Mouse (Mus musculus): ENCODE data around the gene Hoxb13. TPM values are rescaled to one million over a fixed set of nuclear protein-coding genes. Genes with fewer than 3 reads are reported as not detected.

Hoxb13 gene
- total RNA-seq (2021): not detected

DNA sequence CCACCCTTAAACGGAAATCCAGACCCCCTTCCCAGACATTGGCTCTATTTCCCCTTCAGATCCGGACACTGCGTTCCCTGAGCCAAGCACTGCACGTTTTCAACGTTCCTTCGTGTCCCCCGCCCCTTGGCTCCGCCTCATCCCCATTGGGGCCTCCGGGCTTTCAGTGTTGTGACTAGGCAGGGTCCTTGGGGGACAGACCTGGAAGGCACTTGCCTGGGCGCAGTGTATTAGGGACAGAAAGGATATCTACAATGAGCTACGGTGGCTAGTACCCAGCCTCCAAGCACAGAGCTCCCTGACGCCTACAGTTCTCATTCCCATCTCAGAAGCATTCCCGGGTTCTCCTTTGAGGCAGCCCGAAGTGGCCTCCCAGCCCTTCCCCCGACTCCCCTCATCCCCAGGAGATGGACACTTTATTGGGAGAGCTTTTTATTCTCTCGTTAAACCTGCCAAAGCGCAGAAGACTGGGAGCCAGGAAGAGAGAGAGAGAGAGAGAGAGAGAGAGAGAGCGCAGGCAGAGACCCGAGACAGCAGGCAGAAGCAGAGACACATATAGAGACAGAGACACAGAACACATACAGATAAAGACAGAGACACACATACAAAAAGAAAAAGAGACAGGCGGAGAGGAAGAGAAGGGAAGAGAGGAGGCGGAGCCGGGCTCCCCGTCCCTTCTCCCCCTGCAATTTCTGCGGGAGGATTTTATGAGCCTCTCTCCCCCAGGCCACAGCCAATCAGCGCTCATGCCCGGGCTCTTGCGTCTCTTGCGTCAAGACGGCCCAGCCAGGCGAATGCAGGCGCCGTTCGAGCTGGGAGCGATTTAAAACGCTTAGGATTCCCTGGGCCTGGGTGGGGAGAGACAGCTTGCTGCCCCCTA lies at the start of gene Hoxb13:
Hoxb13 (plus strand) TSS at position 796 of the 880 bp plus-strand sequence.
- DNase-seq (ENCODE audit: low spot score in 2 of 2): no peak
- intact Hi-C loops (cut with DNase I): loop anchor here (5.0 to 10.0 kb wide), 3 partner anchors 279 to 1041 kb away; partner anchors contain the start of gene B4galnt2

DNA sequence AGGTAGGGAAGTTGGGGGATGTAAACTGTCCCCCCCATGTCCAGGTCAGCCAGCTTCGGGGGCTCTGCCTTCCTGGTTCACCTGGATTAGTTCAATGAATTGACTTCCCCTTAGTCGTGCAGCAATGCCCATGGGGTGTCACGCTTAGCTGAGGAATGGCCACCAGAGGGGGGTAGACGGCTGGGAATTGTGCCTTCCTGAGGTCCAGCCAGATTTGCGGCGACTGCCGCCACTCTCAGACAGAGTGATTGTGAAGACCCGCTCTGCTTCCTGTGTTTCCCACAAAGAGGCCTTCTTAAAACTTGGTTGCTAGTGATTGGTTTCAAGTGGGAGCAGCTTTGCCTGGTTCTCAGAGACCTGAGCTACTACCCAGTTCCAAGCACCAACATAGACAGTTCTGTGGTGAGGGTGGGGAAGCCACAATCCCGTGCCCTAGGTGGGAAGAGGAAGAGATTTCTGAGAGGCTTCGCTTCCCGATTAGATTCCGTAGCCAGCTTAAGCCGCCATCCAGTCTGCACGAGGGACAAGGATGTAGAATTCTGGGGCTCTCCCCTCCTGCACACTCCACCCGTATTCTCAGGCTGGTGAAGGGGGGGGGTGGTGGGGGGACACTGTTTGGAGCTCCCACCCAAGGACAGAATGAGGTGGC lies 48.4 kb upstream of the Hoxb13 start:
- peak; percentile 49 to 62 for DNase-seq (ENCODE audit: low spot score in 2 of 2)
- intact Hi-C loops (cut with DNase I): loop anchor here (1.0 kb wide), 1 partner anchor 95 kb away; no protein-coding TSS in a partner anchor

DNA sequence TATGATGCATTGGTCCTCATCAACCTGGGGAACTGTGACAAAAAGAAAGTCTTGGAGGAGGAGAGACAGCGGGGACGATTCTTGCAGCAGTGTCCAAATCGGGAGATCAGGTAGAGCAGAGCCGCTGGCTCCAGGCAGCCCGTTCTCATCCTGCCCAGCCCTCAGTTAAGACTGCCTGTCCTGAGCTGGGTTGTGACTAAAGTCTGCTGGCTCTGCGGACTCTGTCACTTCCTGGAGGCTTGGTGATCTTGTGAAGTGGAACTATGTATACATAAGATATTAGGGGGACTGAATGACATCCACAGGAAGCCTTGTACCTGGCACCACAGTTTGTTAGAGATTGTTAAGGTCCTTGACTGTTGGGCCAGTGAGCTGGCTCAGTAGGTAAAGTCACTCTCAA lies 46.6 kb upstream of the Hoxb13 start:
- no peak for DNase-seq (ENCODE audit: low spot score in 2 of 2)
- intact Hi-C loops (cut with DNase I): no loop called here

DNA sequence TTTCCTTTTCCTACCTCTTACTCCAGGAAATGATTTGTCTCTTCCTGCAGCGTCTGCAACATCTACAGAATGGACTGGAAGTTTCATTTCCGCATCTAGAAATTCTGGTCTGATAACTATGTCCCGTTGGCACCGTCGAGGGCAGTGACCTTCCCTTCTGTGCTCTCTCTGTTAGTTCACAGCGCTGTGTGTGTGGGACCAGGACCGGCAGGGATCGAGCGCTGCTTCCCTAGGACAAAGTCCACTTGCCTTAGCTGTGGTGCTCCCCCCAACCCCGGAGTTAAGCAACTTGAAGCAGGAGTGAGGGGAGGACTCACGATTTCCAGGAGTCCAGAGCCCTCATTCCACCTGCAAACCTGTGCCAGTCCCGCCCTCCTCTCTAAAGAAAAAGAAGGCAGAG lies 29.3 kb upstream of the Hoxb13 start:
- intact Hi-C loops (cut with DNase I): no loop called here
- DNase-seq (ENCODE audit: low spot score in 2 of 2): no peak

DNA sequence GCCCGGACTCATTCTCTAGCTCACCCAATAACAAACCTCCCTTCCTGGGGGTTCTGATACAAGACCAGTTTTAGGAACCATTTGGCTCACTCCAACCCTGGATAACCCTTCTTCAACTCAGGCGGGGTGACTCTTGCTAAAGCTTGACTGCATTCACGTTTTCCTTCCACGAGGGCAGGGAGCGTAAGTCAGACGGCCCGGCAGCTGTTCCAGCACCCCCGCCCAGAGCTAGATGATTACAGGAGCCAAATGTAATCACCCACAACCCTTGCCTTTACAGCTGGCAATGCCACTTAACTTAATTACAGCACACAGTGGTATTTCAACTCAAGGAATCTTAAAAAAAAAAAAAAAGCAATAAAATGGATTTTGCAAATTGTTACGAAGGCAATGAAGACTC lies 26.0 kb upstream of the Hoxb13 start:
- intact Hi-C loops (cut with DNase I): no loop called here
- DNase-seq (ENCODE audit: low spot score in 2 of 2): no peak

DNA sequence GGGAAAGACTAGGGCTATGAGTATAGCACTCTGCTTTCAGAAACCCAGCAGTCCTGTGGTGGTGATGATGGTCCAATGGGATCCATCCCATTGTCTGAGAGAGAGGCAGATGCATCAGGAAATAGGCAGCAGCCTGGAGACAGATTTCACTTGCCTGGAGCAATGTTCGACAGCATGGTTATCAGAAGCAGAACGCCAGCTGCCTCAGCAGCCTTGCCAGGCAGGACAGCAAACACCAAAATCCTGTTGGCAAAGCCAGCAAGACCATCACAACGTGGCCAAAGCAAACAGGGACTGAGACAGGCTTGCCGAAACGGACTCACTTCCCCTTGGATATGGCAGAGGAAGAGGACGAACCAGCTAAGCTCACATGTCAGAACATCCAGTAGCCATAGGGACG lies 25.1 kb upstream of the Hoxb13 start:
- intact Hi-C loops (cut with DNase I): no loop called here
- DNase-seq (ENCODE audit: low spot score in 2 of 2): no peak

DNA sequence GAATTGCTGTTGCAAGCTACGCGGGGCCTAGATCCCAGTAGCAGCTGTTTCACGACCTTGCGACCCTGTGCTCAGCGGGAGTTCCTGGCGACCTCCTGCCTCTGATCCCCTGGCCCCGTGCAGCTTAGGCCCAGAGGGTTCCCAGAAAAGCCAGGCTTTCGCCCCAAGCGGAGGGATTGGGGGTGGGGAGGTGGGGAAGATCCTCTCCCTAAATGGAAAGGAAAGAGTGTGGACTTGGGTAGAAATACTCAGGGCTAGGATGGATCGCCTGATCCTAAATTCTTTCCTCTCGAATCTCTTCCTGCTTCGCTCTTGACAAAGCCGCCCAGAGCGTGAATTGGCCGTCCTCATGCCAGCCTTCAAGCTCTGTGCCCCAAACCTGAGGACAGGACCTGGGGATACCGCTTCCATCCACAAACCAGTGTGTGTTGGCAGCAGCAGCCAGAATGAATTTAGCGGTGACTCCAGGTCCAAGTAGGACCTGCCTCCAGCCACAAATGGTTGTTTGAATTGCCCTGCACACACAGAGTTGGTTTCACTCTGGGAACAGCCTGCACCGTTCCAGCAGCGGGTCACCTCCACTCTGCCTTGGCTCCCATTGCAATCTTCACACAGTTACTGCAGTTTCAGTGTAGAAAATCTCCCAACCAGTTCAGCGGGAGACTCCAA lies 23.3 kb upstream of the Hoxb13 start:
- intact Hi-C loops (cut with DNase I): loop anchor here (10.0 kb wide), 1 partner anchor 154 kb away; the partner anchor contains the start of gene Hoxb3
- no peak for DNase-seq (ENCODE audit: low spot score in 2 of 2)

DNA sequence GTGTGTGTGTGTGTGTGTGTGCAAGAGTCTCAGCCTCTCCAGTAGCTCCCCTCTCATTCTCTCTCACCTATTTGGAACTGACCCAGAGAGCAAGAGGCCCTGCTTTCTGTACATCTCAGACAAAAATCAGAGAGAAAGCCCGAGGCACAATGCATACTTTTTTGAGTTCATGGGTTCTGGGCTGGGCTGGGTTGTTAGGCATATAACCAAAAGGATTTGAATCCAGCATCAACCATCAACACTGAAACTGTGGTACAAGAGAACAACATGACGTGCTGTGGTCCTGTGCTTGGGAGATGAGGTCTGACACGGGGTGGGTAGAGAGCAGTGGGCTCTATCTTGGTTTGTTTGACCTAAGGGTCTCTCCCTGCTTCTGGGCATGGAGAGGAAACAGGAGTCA lies 22.5 kb upstream of the Hoxb13 start:
- DNase-seq (ENCODE audit: low spot score in 2 of 2): no peak
- intact Hi-C loops (cut with DNase I): loop anchor here (10.0 kb wide), 1 partner anchor 153 kb away; the partner anchor contains the start of gene Hoxb3

DNA sequence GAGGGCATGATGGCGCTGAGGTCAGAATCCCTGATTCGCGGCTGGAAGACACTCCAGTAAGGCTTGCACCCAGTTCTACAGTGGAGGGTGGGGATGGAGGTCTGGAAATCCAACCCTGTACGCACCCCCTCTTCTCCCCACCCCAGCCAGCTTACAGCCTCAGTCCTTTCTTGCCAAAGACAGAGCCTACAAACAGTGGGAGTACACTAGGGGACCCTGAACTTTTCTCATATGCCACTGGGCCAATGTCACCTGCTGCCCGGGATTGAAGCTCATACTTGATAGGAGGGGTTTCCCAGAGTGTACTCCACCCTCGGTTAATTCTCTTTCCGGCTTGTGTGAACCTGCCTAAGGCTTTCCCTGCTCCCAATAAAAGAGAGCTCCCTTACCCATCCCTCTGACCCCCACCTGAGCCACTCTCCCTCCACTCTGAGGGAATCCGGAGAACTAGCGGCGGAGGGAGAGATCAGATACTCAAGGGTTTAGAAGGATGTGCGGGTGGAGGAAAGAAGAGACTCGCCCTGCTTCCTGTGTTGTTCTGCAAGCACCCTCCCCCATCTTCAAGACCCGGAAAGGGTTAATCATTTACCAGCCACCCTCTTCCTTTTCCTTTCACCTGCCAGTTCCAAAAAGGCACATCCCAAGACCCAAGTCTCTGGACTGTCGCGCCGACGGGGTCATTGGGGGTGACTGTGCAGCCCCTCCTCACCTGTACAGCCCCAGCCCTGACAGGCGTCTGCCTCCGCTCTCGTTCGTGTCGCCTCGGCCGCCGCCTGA lies 21.4 kb upstream of the Hoxb13 start:
- intact Hi-C loops (cut with DNase I): loop anchor here (10.0 kb wide), 1 partner anchor 152 kb away; the partner anchor contains the start of gene Hoxb3
- no peak for DNase-seq (ENCODE audit: low spot score in 2 of 2)

DNA sequence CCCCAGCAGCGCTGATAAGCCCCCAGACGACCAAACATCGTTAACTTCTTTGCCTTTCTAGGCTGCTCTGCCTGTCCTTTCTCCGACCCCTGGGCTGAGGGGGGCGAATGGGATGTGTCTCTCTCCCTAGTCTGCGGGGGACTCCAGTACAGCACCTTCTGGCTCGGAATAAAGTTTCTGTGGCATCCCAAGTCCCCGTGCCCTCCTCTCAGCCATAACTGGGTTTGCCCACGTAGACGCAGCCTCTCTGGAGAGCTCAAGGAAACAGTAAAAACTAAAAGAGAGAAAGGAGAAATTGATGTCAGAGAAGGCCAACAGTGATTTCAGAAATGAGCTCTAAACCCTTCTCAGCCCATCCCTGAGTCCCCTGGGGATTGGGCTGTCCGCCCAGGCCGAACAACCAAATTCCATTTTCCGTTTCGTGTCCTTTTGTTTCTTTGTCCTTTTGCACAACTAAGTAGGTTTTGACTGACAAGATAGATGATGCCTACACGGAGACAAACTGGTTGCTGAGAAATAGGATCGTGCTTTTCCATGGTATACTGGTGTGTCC lies 20.8 kb upstream of the Hoxb13 start:
- no peak for DNase-seq (ENCODE audit: low spot score in 2 of 2)
- intact Hi-C loops (cut with DNase I): loop anchor here (10.0 kb wide), 1 partner anchor 151 kb away; the partner anchor contains the start of gene Hoxb3

DNA sequence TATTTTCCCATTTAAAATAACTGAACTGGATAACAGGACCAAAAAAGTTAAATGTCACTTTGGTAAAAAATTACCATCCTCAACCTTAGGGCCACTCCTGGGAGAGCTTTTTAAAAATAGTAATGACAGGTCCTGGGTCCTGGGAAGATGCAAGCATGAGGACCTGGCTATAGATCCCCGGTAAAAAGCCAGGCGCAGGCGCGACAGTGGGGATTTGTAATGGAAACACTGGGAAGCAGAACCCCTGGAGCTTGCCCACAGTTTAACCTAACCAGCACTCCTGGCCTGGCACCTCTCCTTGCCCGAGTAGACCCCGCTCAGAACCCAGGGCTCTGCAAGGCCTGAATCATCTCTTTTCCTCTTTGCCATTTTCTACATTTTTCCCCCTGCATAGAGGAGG lies 19.2 kb upstream of the Hoxb13 start:
- intact Hi-C loops (cut with DNase I): loop anchor here (5.0 to 10.0 kb wide), 4 partner anchors 82 to 168 kb away; partner anchors contain the start of genes Hoxb3 and Igf2bp1
- DNase-seq (ENCODE audit: low spot score in 2 of 2): no peak

DNA sequence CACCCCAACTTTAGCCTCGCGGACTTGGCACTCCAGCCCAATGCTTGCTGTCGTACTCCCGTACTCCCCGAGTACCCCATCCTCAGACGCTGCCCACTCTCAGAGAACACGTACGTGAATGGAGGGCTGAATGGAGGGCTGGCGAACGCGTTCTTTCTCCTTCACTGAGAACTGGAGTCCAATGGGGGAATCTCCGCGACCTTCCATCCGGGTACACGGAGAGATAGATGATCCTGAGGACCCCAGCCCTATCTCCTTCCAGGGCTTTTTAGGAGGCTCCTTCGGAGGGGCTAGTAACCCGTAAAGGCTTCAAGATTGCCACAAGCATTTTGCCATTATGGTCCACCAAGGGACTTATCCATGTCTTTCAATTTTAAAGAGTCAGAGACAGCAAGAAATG lies 18.6 kb upstream of the Hoxb13 start:
- no peak for DNase-seq (ENCODE audit: low spot score in 2 of 2)
- intact Hi-C loops (cut with DNase I): loop anchor here (5.0 to 10.0 kb wide), 4 partner anchors 82 to 168 kb away; partner anchors contain the start of genes Hoxb3 and Igf2bp1

DNA sequence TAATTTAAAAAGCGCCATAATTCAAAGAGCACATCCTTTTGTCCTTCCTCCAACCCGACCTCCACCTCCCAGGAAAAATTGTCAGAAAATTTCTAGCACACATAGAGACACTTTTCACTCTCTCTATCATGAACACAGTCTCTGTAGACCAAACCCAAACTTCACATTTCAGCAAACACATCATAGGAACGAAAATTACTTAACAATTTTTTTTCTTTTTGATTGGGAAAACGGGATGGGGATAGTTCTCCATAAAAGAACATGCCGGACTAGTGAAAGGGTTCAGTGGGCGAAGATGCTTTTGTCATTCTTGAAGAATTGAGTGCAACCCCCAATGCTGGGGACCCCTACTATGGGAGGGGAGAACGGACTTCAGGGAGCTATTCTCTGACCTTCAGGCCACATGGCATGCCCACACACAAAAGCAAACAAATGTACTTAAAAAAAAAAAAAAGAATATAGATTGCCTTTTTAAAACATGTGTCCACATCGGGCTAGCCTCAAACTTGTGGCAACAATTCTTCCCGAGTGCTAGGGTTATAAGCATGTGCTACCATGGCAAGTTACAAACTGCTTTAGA lies 18.1 kb upstream of the Hoxb13 start:
- intact Hi-C loops (cut with DNase I): loop anchor here (5.0 to 10.0 kb wide), 4 partner anchors 81 to 169 kb away; partner anchors contain the start of genes Hoxb3 and Igf2bp1
- DNase-seq (ENCODE audit: low spot score in 2 of 2): no peak

DNA sequence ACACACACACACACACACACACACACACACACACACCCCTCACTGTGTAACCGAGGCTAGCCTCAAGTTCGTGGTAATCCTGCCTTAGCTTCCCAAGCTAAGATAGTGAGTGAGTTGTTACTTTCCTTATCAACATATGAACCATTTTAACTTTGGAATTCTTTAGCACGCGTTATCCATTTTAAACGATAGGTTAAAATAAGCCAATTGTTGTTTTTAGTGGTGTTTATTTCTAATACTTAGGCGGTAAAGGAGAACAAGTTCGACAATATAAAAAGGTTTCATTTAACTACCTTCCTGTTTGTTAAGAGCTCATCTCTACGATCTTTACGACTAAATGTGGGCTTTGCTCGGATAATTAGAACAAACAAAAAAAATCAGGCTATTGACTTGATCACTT lies 17.3 kb upstream of the Hoxb13 start:
- intact Hi-C loops (cut with DNase I): loop anchor here (5.0 to 10.0 kb wide), 4 partner anchors 80 to 170 kb away; partner anchors contain the start of genes Hoxb3 and Igf2bp1
- no peak for DNase-seq (ENCODE audit: low spot score in 2 of 2)

DNA sequence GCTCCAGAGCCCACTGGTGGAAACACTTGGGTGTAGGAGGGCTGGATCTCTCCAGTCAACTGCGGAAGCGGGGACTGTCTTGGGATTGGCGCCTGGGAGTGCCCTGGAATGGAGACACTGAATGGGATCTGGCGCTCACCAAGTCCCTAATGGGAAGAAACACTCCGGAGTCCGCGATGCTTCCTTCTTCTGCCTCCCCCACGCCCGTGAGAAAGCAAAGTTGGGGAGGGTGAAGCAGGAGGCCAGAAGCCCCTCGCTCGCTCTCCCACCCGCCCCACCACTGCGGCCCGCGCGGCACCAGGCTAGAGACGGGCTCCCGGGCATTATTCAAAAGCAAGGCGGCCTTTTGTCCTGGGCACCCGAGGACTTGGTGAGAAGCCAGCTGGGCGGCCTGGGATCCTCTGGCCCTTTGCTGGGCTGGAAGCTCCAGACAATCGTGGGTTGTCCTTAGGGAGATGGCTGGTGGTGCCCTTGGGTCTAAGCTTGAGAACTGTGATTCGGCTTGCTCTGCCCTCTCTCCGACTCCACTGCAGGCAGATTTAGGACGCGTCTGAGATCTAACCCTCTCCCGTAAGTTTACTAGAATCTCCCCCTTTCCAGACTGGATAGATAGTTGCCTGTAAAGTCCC lies 16.5 kb upstream of the Hoxb13 start:
- intact Hi-C loops (cut with DNase I): loop anchor here (5.0 to 10.0 kb wide), 4 partner anchors 80 to 170 kb away; partner anchors contain the start of genes Hoxb3 and Igf2bp1

DNA sequence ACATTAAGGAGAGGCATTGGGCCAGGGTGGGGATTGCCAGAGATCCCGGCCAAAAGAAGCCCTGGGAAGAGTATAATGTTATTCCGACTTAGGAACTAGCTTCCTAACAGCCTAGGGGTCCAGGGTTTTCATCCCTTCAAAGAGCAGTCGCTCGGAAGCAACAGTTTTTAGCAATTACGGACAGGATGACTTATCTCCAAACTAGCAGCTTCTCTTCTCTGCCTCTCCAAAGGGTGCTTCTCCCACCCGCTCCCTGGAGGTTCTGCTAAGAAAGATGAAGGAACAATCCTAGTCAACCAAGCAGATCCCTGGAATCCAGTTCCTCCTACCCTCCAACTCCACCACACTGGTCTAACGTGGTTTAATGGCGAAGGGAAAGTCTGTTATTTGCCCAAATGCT lies 15.8 kb upstream of the Hoxb13 start:
- intact Hi-C loops (cut with DNase I): loop anchor here (5.0 to 10.0 kb wide), 4 partner anchors 79 to 171 kb away; partner anchors contain the start of genes Hoxb3 and Igf2bp1
- no peak for DNase-seq (ENCODE audit: low spot score in 2 of 2)

More for the DNA sequence above, 16.5 kb upstream of the Hoxb13 start:
- DNase-seq (ENCODE audit: low spot score in 2 of 2): no peak

DNA sequence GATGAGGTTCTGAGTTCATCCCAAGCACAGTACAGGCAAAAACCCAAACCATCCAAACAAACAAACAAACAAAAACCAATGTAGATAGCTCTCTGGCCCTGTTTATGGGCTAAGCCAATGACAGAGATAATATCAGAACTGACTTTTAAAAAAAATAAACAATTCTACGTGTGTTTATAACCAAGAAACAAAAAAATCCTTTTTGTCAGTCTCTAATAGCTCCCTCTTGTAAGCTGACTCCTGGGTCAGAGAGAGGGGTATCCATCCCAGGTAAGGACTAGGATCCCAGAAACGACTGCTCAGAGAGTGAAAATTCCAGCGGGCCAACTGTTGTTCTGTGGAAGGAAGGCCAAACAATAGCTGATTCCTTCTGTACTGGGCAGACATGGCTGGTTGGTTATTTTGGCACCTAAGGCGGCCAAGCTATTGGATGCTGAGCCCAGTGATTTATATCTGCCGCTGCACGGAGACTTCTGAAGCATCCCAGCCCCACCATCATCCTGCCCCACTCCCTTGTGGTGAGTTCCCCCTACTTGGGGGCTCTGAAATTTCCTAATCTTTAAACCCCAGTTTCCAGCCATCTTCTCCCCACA lies 15.1 kb upstream of the Hoxb13 start:
- intact Hi-C loops (cut with DNase I): loop anchor here (5.0 to 10.0 kb wide), 4 partner anchors 78 to 172 kb away; partner anchors contain the start of genes Hoxb3 and Igf2bp1
- no peak for DNase-seq (ENCODE audit: low spot score in 2 of 2)
